Mouse (Mus musculus) ES-Bruce4 (cell line): ENCODE data around the gene Gins2.

Source experiments
- CTCF ChIP-seq: IDR thresholded peaks from one replicate; pipeline ENCODE4 v1.8.1; 2011; ENCODE audit warnings: low read depth, low read length
- EP300 ChIP-seq: IDR thresholded peaks from 2 replicates; pipeline ENCODE4 v1.6.1; 2011; ENCODE audit warnings: low read depth, low read length; ENCODE audit not compliant: insufficient read depth
- POLR2A ChIP-seq: IDR thresholded peaks from one replicate; pipeline ENCODE4 v1.8.1; 2011; ENCODE audit warnings: low read length; ENCODE audit not compliant: insufficient read depth

- TF ChIP-seq POLR2A (no peak), CTCF (no peak), EP300 (no peak)
These were observed 51.2 kb downstream of the Gins2 start for GRCm38 (mm10) chr8:120537818-120538396.
